Mouse (Mus musculus) right cerebral cortex, postnatal 14 days (tissue): Measurements from ENCODE around the gene Psmb8.

Experiments used
- DNase-seq: peaks from one replicate; pipeline ENCODE4 v3.0.0; 2022

Psmb8 gene

GRCm38 (mm10) chr17:34194723-34195122 lies 2.8 kb upstream of the Psmb8 start:
- DNase-seq, result no peak

GRCm38 (mm10) chr17:34196491-34196890 lies 1.0 kb upstream of the Psmb8 start:
- no peak for DNase-seq

- no peak for DNase-seq
Observed at GRCm38 (mm10) chr17:34197904-34198520, 491 bp downstream of the Psmb8 start.

GRCm38 (mm10) chr17:34198521-34198912 lies 996 bp downstream of the Psmb8 start:
- no peak for DNase-seq

GRCm38 (mm10) chr17:34199050-34199619 lies 1.6 kb downstream of the Psmb8 start:
- no peak for DNase-seq

GRCm38 (mm10) chr17:34200047-34200446 lies 2.5 kb downstream of the Psmb8 start:
- no peak for DNase-seq

- no peak for DNase-seq
Observed at GRCm38 (mm10) chr17:34200772-34201505, 3.4 kb downstream of the Psmb8 start.

GRCm38 (mm10) chr17:34201506-34202055 lies 4.1 kb downstream of the Psmb8 start:
- DNase-seq, result no peak

GRCm38 (mm10) chr17:34202760-34203442 lies 5.4 kb downstream of the Psmb8 start:
- no peak for DNase-seq

GRCm38 (mm10) chr17:34203444-34203843 lies 5.9 kb downstream of the Psmb8 start, which contains the start of gene Tap2:
Tap2 (plus strand) TSS chr17:34203527.
- DNase-seq, result no peak

GRCm38 (mm10) chr17:34204303-34205010 lies 6.9 kb downstream of the Psmb8 start:
- DNase-seq, result peak; percentile 85

- DNase-seq, result no peak
Observed at GRCm38 (mm10) chr17:34205021-34205745, 7.7 kb downstream of the Psmb8 start.

- no peak for DNase-seq
Observed at GRCm38 (mm10) chr17:34205746-34206176, 8.2 kb downstream of the Psmb8 start.

GRCm38 (mm10) chr17:34206731-34207130 lies 9.2 kb downstream of the Psmb8 start:
- no peak for DNase-seq

GRCm38 (mm10) chr17:34207456-34207855 lies 9.9 kb downstream of the Psmb8 start:
- no peak for DNase-seq

GRCm38 (mm10) chr17:34207866-34208265 lies 10.3 kb downstream of the Psmb8 start:
- no peak for DNase-seq

GRCm38 (mm10) chr17:34208421-34208820 lies 10.9 kb downstream of the Psmb8 start:
- no peak for DNase-seq

GRCm38 (mm10) chr17:34209680-34210079 lies 12.2 kb downstream of the Psmb8 start:
- DNase-seq, result no peak

GRCm38 (mm10) chr17:34210599-34210998 lies 13.1 kb downstream of the Psmb8 start:
- DNase-seq, result no peak

GRCm38 (mm10) chr17:34211746-34212365 lies 14.3 kb downstream of the Psmb8 start:
- no peak for DNase-seq

GRCm38 (mm10) chr17:34213936-34214335 lies 16.4 kb downstream of the Psmb8 start:
- DNase-seq, result no peak
